Mouse (Mus musculus) left cerebral cortex, postnatal 36 days (tissue): ENCODE data around the gene Rbms3. TPM values are rescaled to one million over a fixed set of nuclear protein-coding genes. Genes with fewer than 3 reads are reported as not detected.

Source experiments
- DNase-seq, 2 experiments: peaks; one replicate each; pipeline ENCODE4 v3.0.0; 2021 to 2022; ENCODE audit warnings: low spot score in 2 of 2, mixed read lengths in 1 of 2
- intact Hi-C: fragments of 180-260 bp; cut with DNase I; formaldehyde crosslinking; loops from one replicate; pipeline ENCODE4 v1.15.1; 2025
- total RNA-seq, 2 experiments: library from RNA; stranded (reverse); gene quantifications; 2 replicates each; pipeline ENCODE4 v1.2.3; 2021

Gene Rbms3
- total RNA-seq, 2 experiments from 2014 or later = 10.1 to 14.6 TPM

DNA sequence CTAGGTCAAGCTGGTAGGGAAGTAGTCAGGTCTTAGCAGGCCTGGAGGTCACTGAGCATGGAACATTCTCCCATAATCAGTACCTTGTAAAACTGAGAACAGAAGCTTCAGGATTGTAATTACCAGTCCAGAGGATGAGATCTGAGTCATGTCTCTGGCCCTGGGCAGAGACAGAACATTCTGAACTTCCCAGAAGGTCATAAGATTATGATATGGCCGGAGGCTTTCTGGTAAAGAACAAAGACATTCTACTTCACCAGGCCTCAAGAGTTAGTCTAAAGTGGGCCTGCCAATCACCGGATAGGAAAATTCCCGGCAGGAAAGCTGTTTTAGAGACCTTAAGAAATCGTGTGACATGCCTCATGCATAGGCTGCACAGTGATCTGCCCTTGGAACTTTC, 799.8 kb downstream of the Rbms3 start:
- no peak for DNase-seq
- intact Hi-C loops = no loop called here

DNA sequence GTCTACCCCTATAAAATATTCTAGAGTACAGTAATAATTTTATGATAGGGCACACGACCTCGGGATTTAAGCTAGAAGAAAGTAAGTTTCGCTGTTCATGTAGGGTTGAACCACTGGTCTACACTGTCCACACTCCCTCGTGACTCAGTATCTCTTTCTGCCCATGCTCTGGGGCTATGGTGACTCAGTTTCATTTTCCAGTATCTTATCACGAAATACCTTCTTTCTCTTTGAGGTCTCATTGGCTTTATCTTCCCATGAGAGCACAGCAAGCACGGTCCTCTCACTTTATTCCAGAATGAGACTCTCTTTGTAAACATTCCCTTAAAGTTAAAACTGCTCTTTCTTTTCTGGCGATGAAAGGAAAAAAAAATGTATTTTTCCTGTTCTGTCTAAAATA, 808.1 kb downstream of the Rbms3 start:
- no peak for DNase-seq
- intact Hi-C loops = no loop called here

DNA sequence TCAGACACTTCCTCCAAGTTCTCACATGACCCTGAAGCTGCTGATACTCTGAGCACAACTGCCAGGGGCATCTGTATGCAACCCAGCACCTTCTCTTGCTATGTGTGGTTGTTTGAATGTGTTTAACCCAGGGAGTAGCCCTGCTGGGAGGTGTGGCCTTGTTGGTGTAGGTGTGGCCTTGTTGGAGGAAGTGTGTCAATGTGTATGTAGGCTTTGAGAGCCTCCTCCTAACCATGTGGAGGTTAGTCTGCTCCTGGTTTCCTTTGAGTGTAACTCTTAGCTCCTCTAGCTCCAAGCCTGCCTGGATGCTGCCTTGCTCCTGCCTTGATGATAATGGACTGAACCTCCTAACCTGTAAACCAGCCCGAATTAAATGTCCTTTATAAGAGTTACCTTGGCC, 812.5 kb downstream of the Rbms3 start:
- intact Hi-C loops = no loop called here

DNA sequence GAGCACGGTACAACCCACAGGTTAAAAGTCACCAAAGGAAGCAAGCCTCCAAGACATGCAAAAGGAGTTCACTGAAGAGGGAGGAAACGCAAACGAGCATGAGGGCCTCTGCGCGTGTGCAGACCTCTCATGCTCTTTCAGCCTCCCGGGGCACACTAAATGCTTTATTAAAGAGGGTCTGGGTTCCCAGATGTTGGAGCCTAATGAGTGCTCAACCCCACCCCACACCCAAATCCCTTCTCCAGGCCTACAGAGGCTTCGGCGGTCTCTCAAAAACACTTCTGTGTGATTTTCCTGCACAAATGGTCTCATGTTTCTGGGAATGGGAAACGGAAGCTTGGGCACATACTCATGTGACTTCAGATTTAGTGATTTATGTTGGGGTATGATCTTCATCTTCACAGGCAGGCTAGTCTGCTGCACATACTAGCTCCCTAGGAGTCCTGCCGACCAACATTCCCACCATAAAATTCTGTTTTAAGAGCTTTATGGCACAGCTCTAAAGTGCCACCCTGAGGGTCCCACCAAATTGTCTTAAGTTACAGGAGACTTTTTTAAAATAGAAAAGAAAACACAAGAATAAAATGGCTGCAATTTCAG, 815.1 kb downstream of the Rbms3 start:
- intact Hi-C loops = no loop called here

More for the DNA sequence above, 812.5 kb downstream of the Rbms3 start:
- no peak for DNase-seq

DNA sequence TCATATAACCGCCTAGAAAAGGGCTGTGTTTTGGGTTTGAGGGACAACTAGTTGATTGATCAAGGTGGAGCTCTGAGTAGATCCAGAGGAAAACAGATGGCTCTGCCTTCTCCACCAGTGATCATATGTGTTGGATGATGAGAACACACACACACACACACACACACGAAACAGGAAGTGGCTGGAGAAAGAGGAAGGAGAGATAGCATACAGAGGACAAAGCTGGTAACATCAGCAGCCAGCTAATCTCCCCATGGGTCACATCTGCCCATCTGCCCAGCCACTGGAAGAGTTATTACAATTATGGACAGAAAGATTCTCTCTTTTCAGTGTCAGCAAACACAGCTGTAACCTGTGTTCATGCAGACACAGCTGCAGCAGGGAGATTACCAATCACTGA, 816.3 kb downstream of the Rbms3 start:
- no peak for DNase-seq
- intact Hi-C loops = no loop called here

More for the DNA sequence above, 815.1 kb downstream of the Rbms3 start:
- DNase-seq = no peak

DNA sequence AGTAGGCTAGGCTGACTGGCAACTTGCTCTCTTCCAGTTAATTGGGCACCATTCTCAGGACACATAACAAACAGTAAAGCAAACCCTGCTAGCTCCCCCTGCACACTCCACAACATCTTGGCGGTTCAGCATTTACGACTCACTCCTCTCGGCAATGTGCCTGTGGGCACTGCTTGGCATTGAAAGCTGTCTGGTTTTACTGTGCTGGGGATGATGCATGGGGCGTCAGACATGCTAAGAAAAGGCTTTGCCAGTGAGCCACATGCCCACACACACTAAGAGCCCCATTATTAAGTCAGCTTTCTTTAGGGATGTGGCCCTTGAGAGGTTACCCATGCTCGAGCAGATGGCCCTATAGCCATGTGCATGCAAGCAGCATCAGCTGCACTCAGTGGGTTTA, 820.5 kb downstream of the Rbms3 start:
- intact Hi-C loops = no loop called here
- DNase-seq = no peak

DNA sequence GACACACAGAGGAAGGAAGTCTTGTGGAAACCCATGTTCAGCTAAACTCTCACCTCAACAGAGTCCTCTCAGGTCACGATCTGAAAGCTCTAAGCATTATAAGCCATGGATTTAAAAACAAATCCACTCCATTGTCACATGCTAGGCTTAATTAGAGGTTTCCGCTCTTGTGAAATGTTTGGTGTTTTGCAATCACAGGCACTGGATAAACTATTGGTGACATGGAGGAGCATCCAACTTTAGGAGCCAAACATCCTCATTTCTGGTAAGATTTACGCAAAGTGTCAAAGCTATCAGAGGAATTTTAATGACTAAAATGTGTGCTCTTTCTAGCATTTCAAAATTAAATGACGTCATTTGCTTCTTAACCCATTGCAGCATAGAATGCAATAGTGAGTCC, 821.3 kb downstream of the Rbms3 start:
- intact Hi-C loops = no loop called here
- no peak for DNase-seq

DNA sequence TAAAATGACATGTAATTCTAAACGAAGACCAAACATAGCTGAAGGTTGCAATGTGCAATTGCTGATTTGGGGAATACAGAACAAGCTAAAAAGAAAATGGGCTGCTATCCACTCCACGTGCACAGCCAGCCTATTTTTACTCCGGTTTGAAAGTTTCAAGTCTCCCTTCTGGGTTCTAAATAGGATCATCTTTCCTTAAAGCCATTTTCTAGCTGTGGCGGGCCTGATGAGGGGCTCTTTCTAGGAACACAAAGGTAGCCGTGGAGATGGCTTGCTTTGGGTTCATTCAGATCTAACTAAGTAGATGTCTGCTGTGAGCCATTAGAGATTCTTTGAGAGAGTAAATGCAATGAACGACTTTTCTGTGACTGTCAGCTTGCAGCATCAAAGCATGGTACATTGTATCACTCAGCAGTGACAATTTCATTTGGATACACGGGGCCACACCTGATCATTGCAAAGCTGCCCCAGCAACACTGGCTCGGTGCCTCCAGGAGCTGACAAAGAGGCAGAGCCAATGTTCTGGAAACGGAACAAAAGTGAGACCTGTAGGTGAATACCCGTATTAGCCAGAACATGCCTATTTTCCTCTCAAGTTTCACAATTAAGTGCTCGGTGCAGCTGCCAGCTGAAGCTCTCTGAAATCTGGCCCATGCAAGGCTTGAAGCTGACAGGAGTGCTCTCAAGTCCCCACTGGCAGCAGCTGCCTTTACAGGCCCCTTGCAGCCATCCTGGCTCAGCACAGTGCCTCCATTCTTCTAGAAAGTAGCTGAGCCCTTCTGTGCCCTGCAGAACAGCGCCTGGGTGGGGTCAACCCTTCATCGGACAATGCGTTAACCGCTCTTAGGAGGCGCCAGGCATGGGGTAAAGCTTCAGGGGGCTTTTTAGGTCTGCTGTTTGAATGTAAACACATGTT, 822.3 kb downstream of the Rbms3 start:
- DNase-seq = no peak
- intact Hi-C loops = no loop called here

DNA sequence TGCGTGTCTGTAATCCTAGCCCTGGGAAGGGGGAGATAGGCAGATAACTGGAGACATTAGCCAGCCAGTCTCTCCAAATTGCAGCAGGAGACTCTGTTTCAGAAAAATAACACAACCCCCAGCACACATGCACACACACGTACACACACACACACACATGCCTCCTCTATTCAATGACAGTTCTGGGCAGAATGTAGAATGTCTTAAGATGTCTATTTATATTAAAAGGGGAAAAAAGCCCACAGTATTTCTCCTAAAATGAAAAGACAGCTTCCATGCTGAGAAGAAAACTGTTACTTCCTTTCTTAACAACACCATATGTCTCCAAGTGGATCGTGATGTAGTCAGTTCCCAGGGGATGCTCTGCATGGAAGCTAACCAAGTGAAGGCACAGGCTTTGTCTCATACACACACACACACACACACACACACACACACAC, 826.4 kb downstream of the Rbms3 start:
- intact Hi-C loops = no loop called here
- no peak for DNase-seq

DNA sequence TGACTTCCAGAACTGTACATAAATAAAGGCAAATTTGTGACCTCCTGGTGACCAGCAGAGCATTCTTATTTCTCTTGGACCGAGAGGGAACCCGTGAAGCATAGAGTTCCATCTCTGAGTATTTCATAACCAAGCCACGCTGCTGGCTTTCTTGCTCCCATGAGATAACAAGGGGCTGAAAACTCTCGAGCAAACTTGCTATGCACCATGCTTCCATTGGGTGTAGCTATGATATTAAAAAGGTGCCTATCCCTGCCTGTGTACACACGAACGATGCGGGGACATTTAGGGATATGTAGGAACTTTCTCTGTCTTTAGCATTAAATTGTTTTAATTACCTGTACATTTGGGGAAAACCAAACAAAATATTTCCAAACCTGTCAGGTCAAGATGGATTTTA, 827.1 kb downstream of the Rbms3 start:
- no peak for DNase-seq
- intact Hi-C loops = no loop called here

DNA sequence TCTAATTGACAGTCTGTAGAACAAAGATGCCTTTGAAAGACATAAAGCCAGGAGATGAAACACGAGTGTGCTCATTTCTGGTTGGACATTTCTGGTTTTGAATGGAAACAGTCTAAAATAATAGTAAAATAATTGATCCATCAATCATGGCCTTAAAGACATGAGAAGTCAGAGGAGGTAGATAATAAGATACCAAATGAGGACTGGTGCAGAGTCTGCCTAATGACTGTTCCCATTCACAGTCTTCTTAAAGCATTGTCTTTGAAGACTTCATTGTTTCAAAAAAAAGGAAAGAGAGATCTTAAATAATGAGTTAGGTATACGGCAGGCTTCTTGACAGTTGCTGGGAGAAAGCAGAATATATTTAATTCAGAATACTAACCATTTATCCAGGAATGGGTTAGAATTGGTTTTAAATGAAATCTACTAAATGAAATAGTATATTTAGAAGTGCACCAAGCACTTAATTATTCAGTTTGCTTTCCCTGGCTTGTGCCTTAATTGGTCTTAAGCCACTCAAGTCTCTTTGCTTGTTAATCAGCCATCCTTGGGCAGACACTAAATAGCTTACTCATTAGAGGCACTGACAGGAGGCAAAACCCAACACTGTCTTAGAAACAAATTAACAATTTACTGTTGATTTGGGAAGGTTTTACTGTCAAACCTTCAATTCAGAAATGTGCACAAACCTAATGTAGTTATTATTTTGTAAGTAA, 834.3 kb downstream of the Rbms3 start:
- DNase-seq = no peak
- intact Hi-C loops = no loop called here

DNA sequence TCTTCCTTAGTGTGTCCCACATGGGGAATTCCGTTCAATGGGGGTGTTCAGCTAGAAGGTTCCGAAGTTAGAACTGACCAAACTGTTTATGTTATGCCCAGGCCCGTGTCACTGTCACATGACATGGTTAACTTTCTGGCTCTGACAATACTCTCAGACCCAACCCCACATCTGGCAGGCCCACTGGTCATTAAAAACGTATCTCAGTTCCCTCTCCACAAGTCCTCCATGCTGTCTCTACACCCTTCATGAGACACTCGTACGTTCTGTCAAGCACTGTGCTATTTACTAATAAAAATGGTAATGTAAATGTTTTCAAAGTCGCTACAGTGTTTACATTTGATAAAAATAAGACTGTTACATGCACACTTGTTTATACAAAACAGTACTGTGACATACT, 837.9 kb downstream of the Rbms3 start:
- no peak for DNase-seq

DNA sequence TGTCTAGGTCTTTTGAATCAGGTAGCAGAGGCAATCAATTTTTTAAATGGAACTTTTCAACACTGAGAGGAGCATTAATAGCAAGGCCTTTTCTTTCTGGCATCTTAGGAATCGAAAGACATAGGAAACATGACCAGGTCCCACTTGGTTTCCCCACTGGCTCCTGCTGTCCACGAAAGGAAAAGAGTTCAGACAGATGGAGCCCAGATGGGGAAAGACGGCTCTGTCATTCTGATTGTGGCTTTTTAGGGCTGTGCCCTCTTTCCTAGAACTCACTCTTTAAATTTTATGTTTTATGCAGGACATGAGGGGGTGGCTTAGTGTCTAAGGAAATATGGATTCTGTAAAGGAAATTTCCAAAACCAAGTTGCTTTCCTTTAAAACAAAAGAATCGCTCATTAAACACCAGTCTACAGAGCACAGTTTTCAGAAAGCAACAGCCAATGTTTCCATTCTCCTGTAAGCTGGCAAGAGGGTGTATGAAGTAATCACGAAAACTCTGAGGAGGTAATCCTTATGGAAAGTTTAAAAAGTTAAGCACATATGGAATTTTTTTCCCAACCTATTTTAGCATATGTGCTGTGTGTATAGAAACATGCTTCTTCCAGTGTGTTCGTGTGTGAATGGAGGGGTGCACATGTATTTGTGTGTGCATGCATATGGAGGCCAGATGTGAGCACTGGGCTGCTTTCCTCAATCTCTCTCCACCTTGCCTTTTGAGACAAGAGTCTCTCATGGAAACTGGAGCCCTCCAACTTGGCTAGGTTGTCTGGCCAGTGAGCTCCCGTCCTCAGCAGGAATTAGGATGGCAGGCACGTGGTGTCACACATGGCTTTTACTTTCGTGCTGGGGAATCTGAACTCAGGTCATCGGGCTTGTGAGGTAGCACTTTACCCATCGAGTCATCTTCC, 843.3 kb downstream of the Rbms3 start:
- DNase-seq = no peak
- intact Hi-C loops = no loop called here

More for the DNA sequence above, 837.9 kb downstream of the Rbms3 start:
- intact Hi-C loops = no loop called here

DNA sequence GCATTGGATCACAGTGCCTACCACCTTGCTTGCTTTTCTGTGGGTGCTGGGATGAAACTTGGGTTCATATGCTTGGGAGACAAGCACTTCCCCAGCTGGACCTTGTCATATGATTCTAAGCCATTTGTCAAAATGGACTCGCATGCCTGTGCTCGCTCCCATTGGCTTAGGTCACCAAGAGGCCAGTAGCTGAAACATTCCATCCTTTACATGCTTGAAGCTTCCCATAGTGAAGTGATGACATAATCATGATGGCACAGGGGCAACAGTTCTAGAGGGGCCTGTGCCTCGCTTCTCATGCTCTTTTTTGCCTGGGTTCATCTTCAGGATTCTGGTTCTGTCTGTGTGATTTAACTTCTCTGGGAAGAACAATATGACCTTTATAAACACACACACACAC, 857.9 kb downstream of the Rbms3 start:
- intact Hi-C loops = no loop called here
- DNase-seq = no peak

DNA sequence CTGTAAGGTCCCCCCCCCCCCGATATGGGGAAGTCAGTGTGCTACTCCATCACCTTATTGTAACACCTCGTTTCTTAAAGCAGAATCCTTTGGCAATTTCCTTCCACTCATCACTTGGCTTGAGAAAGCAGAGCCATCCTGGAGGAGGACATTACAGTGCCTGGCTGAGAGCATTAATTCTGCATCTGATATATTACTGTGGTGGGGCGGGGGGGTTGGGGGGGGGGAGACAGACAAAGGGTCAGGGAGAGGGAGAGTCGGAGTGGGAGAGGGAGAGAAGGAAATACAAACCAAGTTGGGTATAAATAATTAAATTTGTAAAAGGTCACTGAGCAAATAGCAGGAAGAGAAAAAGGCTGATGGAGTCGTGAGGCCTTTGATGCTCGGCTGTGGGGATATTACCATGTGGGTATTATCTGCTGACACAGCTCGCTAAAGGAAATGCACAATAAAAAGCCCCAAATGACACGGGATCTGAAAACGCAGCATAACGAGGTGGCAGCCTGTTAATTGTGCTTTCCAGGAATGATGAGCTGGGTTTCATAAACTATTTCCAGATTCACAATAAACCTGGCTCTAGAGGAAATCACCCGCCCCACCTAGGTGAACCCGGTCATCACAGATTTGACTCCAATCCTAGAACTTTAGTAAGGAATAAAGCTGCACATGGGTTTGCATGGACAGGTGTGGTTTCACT, 860.2 kb downstream of the Rbms3 start:
- DNase-seq = no peak
- intact Hi-C loops = no loop called here

DNA sequence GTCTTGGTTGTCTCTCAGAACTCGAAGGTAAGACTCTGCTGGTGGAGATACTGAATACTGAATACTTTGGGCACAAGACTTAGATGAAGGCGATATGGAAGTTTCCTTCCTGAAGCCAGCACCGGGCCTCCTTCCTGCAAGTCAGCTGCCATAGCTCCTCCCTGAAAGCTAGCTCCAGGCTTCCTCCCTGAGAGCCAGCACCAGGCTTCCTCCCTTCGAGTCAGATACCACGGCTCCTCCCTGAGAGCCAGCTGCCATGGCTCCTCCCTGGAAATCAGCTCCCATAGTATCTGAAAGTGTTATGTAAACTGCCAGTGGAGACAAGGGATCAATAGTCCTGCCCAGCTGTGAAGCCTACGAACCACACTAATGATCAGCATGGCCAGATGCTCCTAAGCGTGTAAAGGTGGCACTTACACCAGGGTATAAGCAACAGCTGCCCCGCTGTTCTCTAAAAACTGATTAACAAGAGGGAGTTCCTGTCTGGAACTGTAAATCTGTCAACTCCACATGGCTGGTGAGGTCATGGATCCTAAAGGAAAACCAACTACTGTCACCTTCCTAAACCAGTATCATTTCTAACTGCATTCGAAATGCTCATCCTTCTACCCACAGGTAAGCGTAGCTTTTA, 867.2 kb downstream of the Rbms3 start:
- intact Hi-C loops = no loop called here
- no peak for DNase-seq

DNA sequence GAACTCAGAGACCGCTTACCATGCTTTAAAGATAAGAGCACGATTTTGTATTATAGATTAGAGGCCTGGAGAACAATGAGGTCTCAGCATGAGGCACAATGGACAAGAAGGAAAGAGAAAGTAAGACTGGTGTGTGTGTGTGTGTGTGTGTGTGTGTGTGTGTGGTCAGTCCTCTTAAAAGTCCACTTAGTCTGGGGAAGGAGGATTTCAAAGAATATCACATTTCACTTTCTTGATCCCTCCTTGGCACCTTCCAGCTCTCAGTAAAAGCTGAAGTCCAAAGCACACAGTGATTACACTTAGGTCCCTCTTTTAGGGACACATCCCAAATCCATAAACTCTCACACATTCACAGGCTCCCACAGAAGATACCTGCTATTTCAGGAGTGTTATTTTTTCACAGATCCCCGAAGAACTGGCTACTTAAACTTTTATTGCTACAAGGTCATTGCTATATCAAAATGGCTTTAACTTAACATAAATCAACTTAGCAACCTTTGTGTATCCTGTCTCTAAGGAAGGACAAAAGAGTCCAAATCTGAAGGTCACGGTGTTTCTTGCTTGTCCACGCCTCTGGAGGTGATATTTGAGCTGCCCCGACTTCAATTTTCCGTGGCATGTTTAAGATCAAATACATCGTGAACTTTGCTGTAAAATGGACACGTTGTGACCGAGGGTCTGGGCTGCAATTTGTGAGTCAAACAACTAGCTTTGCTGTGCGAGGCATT, 880.7 kb downstream of the Rbms3 start:
- intact Hi-C loops = no loop called here

DNA sequence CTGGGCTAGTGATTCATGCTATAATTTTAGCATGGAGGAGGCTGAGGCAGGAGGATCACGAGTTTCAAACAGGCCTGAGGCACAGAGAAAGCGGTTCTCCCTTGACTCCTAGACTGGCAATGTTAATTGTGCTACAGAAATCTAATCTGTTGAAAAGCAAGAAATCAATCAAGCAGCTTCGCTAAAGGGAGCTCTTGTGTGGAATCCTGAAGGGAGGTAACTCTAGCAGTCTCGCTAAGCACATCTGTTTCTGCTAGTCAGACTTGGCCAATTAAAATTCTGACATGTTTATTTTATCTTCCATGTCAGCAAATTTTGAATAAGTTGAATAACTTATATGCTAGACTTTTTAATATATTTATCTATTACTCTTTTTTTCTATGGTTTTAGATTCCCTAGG, 881.4 kb downstream of the Rbms3 start:
- intact Hi-C loops = no loop called here
- no peak for DNase-seq

More for the DNA sequence above, 880.7 kb downstream of the Rbms3 start:
- DNase-seq = no peak
